Mouse (Mus musculus) heart, adult 2 months (tissue): ENCODE measurements around the gene A2m. TPM values are rescaled to one million over a fixed set of nuclear protein-coding genes. Genes with fewer than 3 reads are reported as not detected.

Experiments used
- DNase-seq, 2 experiments: peaks; one replicate each; pipeline ENCODE4 v3.0.0; 2021
- H3K27ac ChIP-seq: fragments of 200-600 bp; 2 replicates; pipeline ENCODE4 v1.8.1; 2022
- H3K27me3 ChIP-seq: fragments of 200-500 bp; 2 replicates; pipeline ENCODE4 v1.6.1; 2012; ENCODE audit warnings: mild to moderate bottlenecking, low read length, inconsistent platforms, mixed read lengths; ENCODE audit not compliant: control insufficient read depth, insufficient read depth
- H3K36me3 ChIP-seq: fragments of 200-500 bp; 2 replicates; pipeline ENCODE4 v1.6.1; 2012; ENCODE audit warnings: low read length, inconsistent platforms; ENCODE audit not compliant: control insufficient read depth, insufficient read depth
- H3K4me1 ChIP-seq: fragments of 200-500 bp; 2 replicates; pipeline ENCODE4 v1.6.1; 2011; ENCODE audit warnings: low read length; ENCODE audit not compliant: control insufficient read depth, insufficient read depth
- H3K4me3 ChIP-seq: fragments of 200-600 bp; 2 replicates; pipeline ENCODE4 v1.8.1; 2022
- H3K79me2 ChIP-seq: fragments of 200-500 bp; replicated peaks from 2 replicates; pipeline ENCODE4 v1.6.1; 2012; ENCODE audit warnings: mild to moderate bottlenecking, inconsistent platforms, low read length, moderate library complexity, mixed read lengths; ENCODE audit not compliant: control insufficient read depth, insufficient read depth
- H3K9ac ChIP-seq: fragments of 200-500 bp; 2 replicates; pipeline ENCODE4 v1.6.1; 2012; ENCODE audit warnings: low read depth, mild to moderate bottlenecking, control low read depth, inconsistent platforms, low read length, mixed read lengths
- CTCF ChIP-seq: fragments of 200-600 bp; IDR thresholded peaks from 2 replicates; pipeline ENCODE4 v1.8.1; 2022; ENCODE audit warnings: antibody characterized with exemption, mild to moderate bottlenecking, moderate library complexity
- EP300 ChIP-seq: fragments of 200-500 bp; IDR thresholded peaks from 2 replicates; pipeline ENCODE4 v1.6.1; 2011; ENCODE audit warnings: low read depth, low read length, control low read depth; ENCODE audit not compliant: insufficient read depth
- POLR2A ChIP-seq: fragments of 200-500 bp; IDR thresholded peaks from 2 replicates; pipeline ENCODE4 v1.6.1; 2011; ENCODE audit warnings: mild to moderate bottlenecking, low read depth, low read length, control low read depth; ENCODE audit not compliant: insufficient read depth
- WGBS: fragments of 180-500 bp; shearing (Covaris S2); methylation state at CpG from one replicate; pipeline ENCODE4 v1.1.7; 2018; 5-methylcytosine and 5-hydroxymethylcytosine counted together
- intact Hi-C: fragments of 180-260 bp; cut with DNase I; formaldehyde crosslinking; loops from one replicate; pipeline ENCODE4 v1.15.1; 2025
- polyA plus RNA-seq: library from polyadenylated mRNA; depleted of rRNA; stranded (reverse); fragments of >200 nt; gene quantifications from 2 replicates; pipeline ENCODE4 v1.2.3, GENCODE M21; 2012; rRNA removed
- total RNA-seq, 2 experiments: library from RNA; stranded (reverse); gene quantifications; 2 replicates each; pipeline ENCODE4 v1.2.3; 2021

A2m gene
- total and polyA plus RNA-seq, 3 experiments: 0.51 to 0.89 (median 0.61) TPM

GRCm38 (mm10) chr6:121622525-121622924 is 12.7 kb upstream of the A2m start:
- TF ChIP-seq EP300 (no peak), POLR2A (no peak), CTCF (no peak)
- no peaks in the 10 kb centered on the region for H3K27me3 ChIP-seq
- DNase-seq: no peak
- 56% methylated on average over 2 of the region's 2 CpGs for WGBS
- H3K27ac ChIP-seq: no peak overlapping the region
- intact Hi-C loops: no loop called here
- H3K9ac ChIP-seq: no peak overlapping the region
- no peaks in the 10 kb centered on the region for H3K36me3 ChIP-seq
- no peaks in the 10 kb centered on the region for H3K4me1 ChIP-seq
- no peaks in the 10 kb centered on the region for H3K79me2 ChIP-seq
- no peak overlapping the region for H3K4me3 ChIP-seq

- DNase-seq: no peak
- Histone ChIP-seq H3K36me3 (no peaks in the 10 kb centered on the region), H3K27ac (no peak overlapping the region), H3K79me2 (no peaks in the 10 kb centered on the region), H3K4me1 (no peaks in the 10 kb centered on the region), H3K4me3 (no peak overlapping the region), H3K27me3 (no peaks in the 10 kb centered on the region), H3K9ac (no peak overlapping the region)
- intact Hi-C loops: no loop called here
- TF ChIP-seq EP300 (no peak), CTCF (no peak), POLR2A (no peak)
- 79% methylated on average over 13 of the region's 13 CpGs for WGBS
Observed at GRCm38 (mm10) chr6:121634520-121634919, 656 bp upstream of the A2m start.

DNA sequence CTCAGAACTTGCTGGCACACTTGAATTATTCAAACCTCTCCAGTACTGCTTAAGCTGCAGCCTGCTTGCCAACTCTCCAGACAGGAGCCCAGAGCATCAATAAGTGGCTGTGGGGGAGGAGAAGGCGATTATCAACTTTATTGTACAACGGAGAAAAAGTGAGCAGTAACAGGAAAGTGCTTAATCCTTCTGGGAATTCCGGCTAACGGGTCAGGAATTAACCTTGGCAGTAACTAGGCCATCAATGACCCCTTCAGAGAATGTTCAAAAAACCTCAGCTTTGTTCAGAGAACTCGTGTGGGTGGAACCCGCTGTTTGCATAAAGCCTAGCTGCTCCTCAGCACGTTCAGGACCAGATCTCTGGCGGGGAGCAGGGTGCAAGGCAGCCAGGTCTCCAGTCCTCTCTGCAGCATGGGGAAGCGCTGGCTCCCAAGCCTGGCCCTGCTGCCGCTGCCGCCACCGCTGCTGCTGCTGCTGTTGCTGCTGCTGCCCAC is 749 bp downstream of the A2m start:
- Histone ChIP-seq H3K27me3 (no peaks in the 10 kb centered on the region), H3K9ac (no peak overlapping the region), H3K79me2 (no peaks in the 10 kb centered on the region), H3K4me3 (no peak overlapping the region), H3K4me1 (no peaks in the 10 kb centered on the region), H3K27ac (no peak overlapping the region), H3K36me3 (no peaks in the 10 kb centered on the region)
- DNase-seq: no peak
- 7% methylated on average over 12 of the region's 12 CpGs for WGBS
- no peak for TF ChIP-seq POLR2A
- TF ChIP-seq EP300: no peak
- no peak for TF ChIP-seq CTCF
- intact Hi-C loops: loop anchor here (1.0 kb wide), 1 partner anchor 43 kb away; no protein-coding TSS in a partner anchor

GRCm38 (mm10) chr6:121648499-121648898 is 13.3 kb downstream of the A2m start:
- H3K79me2 ChIP-seq: no peaks in the 10 kb centered on the region
- TF ChIP-seq CTCF (no peak), EP300 (no peak), POLR2A (no peak)
- no peaks in the 10 kb centered on the region for H3K4me1 ChIP-seq
- H3K9ac ChIP-seq: no peak overlapping the region
- DNase-seq: no peak
- intact Hi-C loops: no loop called here
- H3K4me3 ChIP-seq: no peak overlapping the region
- no peaks in the 10 kb centered on the region for H3K27me3 ChIP-seq
- no peaks in the 10 kb centered on the region for H3K36me3 ChIP-seq
- WGBS: 38% methylated on average over 11 of the region's 11 CpGs
- H3K27ac ChIP-seq: no peak overlapping the region

Other genes starting within 250 kb of the A2m start
- gene Iqsec3, start 161.7 kb upstream of the A2m start, total RNA-seq: under 1 TPM; 0.48 to 0.50 TPM
- 0.41 and 0.47 TPM in 2 replicates for gene Iqsec3, start 161.7 kb upstream of the A2m start, polyA plus RNA-seq
- gene Gm7298, start 97.6 kb downstream of the A2m start, total RNA-seq: not detected
- gene Gm7298, start 97.6 kb downstream of the A2m start, polyA plus RNA-seq: not detected in 2 replicates
- not detected for gene Mug1, start 203.2 kb downstream of the A2m start, total RNA-seq
- gene Mug1, start 203.2 kb downstream of the A2m start, polyA plus RNA-seq: 0.26 TPM in 1 of 2 replicates, not detected in the other